Mouse (Mus musculus): ENCODE results near the gene Hmgb4. TPM values are rescaled to one million over a fixed set of nuclear protein-coding genes. Genes with fewer than 3 reads are reported as not detected.

The Hmgb4 gene
- total and polyA plus RNA-seq, 3 experiments, result not detected

DNA sequence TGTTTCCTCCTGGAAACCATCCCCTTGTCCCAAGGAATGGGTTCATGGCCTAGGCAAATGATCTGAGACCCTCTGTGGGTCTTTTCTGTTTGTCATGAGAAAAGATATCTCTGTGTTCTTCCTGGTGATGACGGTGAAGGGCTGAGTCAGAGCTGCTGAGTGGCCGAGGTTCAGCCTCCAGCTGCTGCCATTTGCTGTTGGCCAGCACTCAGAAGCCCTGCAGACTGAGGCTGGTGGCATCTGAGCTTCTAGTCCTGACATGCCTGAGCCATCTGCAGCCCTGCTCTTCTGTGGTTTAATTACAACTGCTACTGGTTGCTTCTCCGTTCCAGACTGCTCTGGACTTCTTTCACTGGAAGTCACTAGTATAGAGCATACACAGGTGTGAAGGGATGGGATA lies 4.6 kb upstream of the Hmgb4 start:
- H3K27me3 ChIP-seq (replicated peaks), result no peaks in the 10 kb centered on the region
- H3K9me3 ChIP-seq (replicated peaks; ENCODE audit: low read length), result peaks cover 87% of the 10 kb centered on the region
- H3K36me3 ChIP-seq (replicated peaks in 1 of 2; ENCODE audit: control insufficient read depth in 1 of 2, insufficient read depth in 1 of 2, low read length in 1 of 2), result no peaks in the 10 kb centered on the region
- H3K4me2 ChIP-seq (ENCODE audit: insufficient read depth, low read depth, poor library complexity, severe bottlenecking), result no peak overlapping the region
- no peaks in the 10 kb centered on the region for H3K79me2 ChIP-seq (replicated peaks; ENCODE audit: control insufficient read depth, extremely low read depth, insufficient read depth, poor library complexity, severe bottlenecking)
- TF ChIP-seq JUN (IDR thresholded peaks at IDR 0.05; ENCODE audit: insufficient read depth, low read depth, low read length) (no peak), MAX (IDR thresholded peaks at IDR 0.05; ENCODE audit: low read length) (no peak), JUND (conservative IDR thresholded peaks at IDR 0.05; ENCODE audit: low read depth, low read length) (no peak), ELF1 (IDR thresholded peaks at IDR 0.05; ENCODE audit: low read depth, low read length) (no peak), ETS1 (conservative IDR thresholded peaks at IDR 0.05; ENCODE audit: low read depth, low read length) (no peak), PAX5 (IDR thresholded peaks at IDR 0.05; ENCODE audit: low read length) (no peak), ZC3H11A (IDR thresholded peaks at IDR 0.05; ENCODE audit: low read depth, low read length) (no peak), ZNF384 (IDR thresholded peaks at IDR 0.05; ENCODE audit: low read depth, low read length) (no peak), CTCF (conservative IDR thresholded peaks at IDR 0.05 in 1 of 2, IDR thresholded peaks at IDR 0.05 in 1 of 2; ENCODE audit: low read depth in 2 of 2, low read length in 2 of 2) (no peak), POLR2AphosphoS2 (IDR thresholded peaks at IDR 0.05; ENCODE audit: low read depth, low read length) (no peak), BHLHE40 (IDR thresholded peaks at IDR 0.05; ENCODE audit: low read depth, low read length) (no peak), MYC (IDR thresholded peaks at IDR 0.05; ENCODE audit: low read depth, low read length) (no peak), MAFK (IDR thresholded peaks at IDR 0.05; ENCODE audit: insufficient replicate concordance, low read length) (no peak), SMC3 (IDR thresholded peaks at IDR 0.05; ENCODE audit: low read depth, low read length) (no peak), GABPA (IDR thresholded peaks at IDR 0.05; ENCODE audit: insufficient replicate concordance, low read depth, low read length) (no peak), MXI1 (IDR thresholded peaks at IDR 0.05; ENCODE audit: low read depth, low read length) (no peak), POLR2A (IDR thresholded peaks at IDR 0.05; ENCODE audit: low read depth, low read length) (no peak), NELFE (IDR thresholded peaks at IDR 0.05; ENCODE audit: low read depth, low read length) (no peak), TBP (conservative IDR thresholded peaks at IDR 0.05; ENCODE audit: low read depth, low read length) (no peak)
- DNase-seq (ENCODE audit: extremely low read depth), result no peak
- no peak overlapping the region for H3K4me3 ChIP-seq (replicated peaks in 1 of 3; ENCODE audit: low read depth in 2 of 3, low read length in 2 of 3, poor library complexity in 1 of 3)
- dilution Hi-C loops (cut with MboI; ENCODE audit: extremely low pct_ligation_motif_present, extremely low pct_unique_long_range_greater_than_20kb, low sequenced_read_pairs) (no loop called here), in situ Hi-C loops (cut with MboI; ENCODE audit: low pct_ligation_motif_present, low pct_unique_long_range_greater_than_20kb, low sequenced_read_pairs) (no loop called here)
- no peak overlapping the region for H3K9ac ChIP-seq (ENCODE audit: insufficient read depth, low read depth)
- no peaks in the 10 kb centered on the region for H3K4me1 ChIP-seq (ENCODE audit: control insufficient read depth in 1 of 2, insufficient read depth in 2 of 2)
- H3K27ac ChIP-seq (ENCODE audit: insufficient read depth, low read depth), result no peak overlapping the region

DNA sequence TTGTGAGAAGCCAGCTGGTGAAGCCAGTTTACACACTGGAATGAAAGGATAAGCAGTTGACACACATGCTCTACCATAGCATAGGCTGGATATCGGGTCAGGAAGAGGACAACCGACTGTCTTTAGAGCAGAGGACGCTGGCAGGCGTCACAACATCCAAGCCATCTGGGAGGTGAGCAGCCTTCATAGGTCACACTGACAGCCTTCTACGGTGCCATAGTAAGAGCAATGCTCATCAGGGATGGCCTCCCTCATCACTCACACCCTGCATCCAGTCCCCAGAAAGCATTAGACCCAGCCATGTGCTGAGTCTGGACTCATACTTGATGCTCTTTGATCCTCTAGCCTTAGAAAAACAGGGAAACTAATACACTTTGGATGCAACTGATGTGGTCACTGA lies 3.7 kb upstream of the Hmgb4 start:
- Histone ChIP-seq H3K36me3 (replicated peaks in 1 of 2; ENCODE audit: control insufficient read depth in 1 of 2, insufficient read depth in 1 of 2, low read length in 1 of 2) (no peaks in the 10 kb centered on the region), H3K27me3 (replicated peaks) (no peaks in the 10 kb centered on the region), H3K4me1 (ENCODE audit: control insufficient read depth in 1 of 2, insufficient read depth in 2 of 2) (no peaks in the 10 kb centered on the region), H3K4me3 (replicated peaks in 1 of 3; ENCODE audit: low read depth in 2 of 3, low read length in 2 of 3, poor library complexity in 1 of 3) (no peak overlapping the region), H3K9me3 (replicated peaks; ENCODE audit: low read length) (peaks cover 86% of the 10 kb centered on the region), H3K79me2 (replicated peaks; ENCODE audit: control insufficient read depth, extremely low read depth, insufficient read depth, poor library complexity, severe bottlenecking) (no peaks in the 10 kb centered on the region), H3K4me2 (ENCODE audit: insufficient read depth, low read depth, poor library complexity, severe bottlenecking) (no peak overlapping the region), H3K27ac (ENCODE audit: insufficient read depth, low read depth) (no peak overlapping the region), H3K9ac (ENCODE audit: insufficient read depth, low read depth) (no peak overlapping the region)
- DNase-seq (ENCODE audit: extremely low read depth), result no peak
- in situ Hi-C loops (cut with MboI; ENCODE audit: low pct_ligation_motif_present, low pct_unique_long_range_greater_than_20kb, low sequenced_read_pairs) (no loop called here), dilution Hi-C loops (cut with MboI; ENCODE audit: extremely low pct_ligation_motif_present, extremely low pct_unique_long_range_greater_than_20kb, low sequenced_read_pairs) (no loop called here)
- no peak for TF ChIP-seq UBTF (IDR thresholded peaks at IDR 0.05; ENCODE audit: low read depth, low read length)
- no peak for TF ChIP-seq MAFK (IDR thresholded peaks at IDR 0.05; ENCODE audit: insufficient replicate concordance, low read length)
- TF ChIP-seq KAT2A (IDR thresholded peaks at IDR 0.05; ENCODE audit: insufficient replicate concordance, low read length), result no peak
- no peak for TF ChIP-seq GABPA (IDR thresholded peaks at IDR 0.05; ENCODE audit: insufficient replicate concordance, low read depth, low read length)
- no peak for TF ChIP-seq ZNF384 (IDR thresholded peaks at IDR 0.05; ENCODE audit: low read depth, low read length)
- no peak for TF ChIP-seq TCF12 (IDR thresholded peaks at IDR 0.05; ENCODE audit: low read depth, low read length)
- no peak for TF ChIP-seq ZMIZ1 (IDR thresholded peaks at IDR 0.05; ENCODE audit: low read depth, low read length)
